Mouse (Mus musculus): ENCODE results near the gene Lrrc8e. TPM values are rescaled to one million over a fixed set of nuclear protein-coding genes. Genes with fewer than 3 reads are reported as not detected.

Gene Lrrc8e
- polyA plus RNA-seq, 1 experiment from 2014 or later: 2.8 TPM

DNA sequence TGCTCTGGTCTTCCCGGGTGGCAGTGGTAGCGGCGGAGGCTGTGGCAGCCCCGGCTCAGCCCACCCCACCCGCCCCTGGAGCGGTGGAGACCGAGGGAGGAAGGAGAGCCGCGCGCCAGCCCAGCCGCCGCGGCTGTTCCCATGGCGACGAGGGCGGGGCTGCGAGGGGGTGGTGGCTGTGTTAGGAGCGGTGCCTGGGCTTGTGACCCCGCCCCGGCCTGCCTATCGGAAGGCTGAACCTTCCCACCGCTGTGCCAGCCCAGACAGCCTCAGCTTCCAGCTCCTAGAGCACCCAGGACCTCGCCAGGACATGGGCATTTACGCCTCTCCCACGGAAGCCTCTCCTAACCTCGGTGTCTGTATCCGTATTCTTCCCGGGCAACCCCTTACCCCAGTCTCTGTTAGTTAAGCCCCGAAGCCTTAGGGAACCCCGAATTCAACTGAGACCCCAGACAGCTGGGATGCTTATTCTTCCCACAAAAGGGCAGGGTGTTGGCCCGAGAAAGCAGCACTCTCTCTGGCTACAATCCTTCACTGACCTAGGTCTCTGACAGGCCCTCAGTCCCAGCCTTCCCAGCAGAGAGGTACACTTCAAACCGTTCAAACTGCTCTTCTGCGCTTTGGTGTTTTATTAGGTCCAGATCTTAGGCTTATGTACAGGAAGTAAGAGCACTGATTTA lies 32.6 kb downstream of the Lrrc8e start, which contains the start of gene Ctxn1:
TSS of gene Ctxn1 (minus strand) at position 150 of the 680 bp plus-strand sequence.
- 5% methylated on average over 31 of the region's 33 CpGs for WGBS
- H3K4me1 ChIP-seq (ENCODE audit: control insufficient read depth, insufficient read depth, low read length): peaks cover 10% of the 10 kb centered on the region

DNA sequence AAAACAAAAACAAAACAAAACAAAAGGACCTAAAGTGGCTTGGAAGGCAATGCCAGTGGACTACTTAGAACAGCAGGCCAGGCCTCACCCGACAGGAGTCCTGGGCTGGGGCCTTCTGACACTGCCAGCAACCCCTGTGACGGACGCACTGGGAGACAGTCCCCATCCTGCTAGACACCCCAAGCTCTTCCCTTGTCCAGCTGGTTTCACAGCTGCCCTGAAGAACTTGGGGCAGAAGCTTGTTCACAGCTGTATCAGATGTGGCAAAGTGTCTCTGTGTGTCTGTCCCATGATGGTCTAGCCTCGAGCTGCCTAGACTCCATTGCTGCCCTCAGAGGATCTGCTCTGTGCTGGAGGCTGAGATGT lies 33.2 kb downstream of the Lrrc8e start:
- no peaks in the 10 kb centered on the region for H3K9me3 ChIP-seq (ENCODE audit: control insufficient read depth, low read length)
- no peak overlapping the region for H3K4me2 ChIP-seq (ENCODE audit: low read depth, low read length)
- WGBS: 85% methylated on average over 4 of the region's 4 CpGs
- H3K4me1 ChIP-seq (ENCODE audit: control insufficient read depth, insufficient read depth, low read length): peaks cover 9% of the 10 kb centered on the region
- no peak for ATAC-seq
- peaks cover 24% of the 10 kb centered on the region for H3K36me3 ChIP-seq (ENCODE audit: control insufficient read depth, insufficient read depth, low read length)
- peak overlapping the region; percentile 47; the same call in 1 of the 2 replicates for H3K9ac ChIP-seq (ENCODE audit: low read depth, low read length)
- no peak overlapping the region for H3K4me3 ChIP-seq (ENCODE audit: low read length)
- no peaks in the 10 kb centered on the region for H3K27me3 ChIP-seq (replicated peaks; ENCODE audit: control insufficient read depth, insufficient read depth, low read length)
- peak overlapping the region; percentile 40; the same call in 1 of the 2 replicates for H3K27ac ChIP-seq (ENCODE audit: low read length)

More for the DNA sequence above, 32.6 kb downstream of the Lrrc8e start, which contains the start of gene Ctxn1:
- ATAC-seq: peak; percentile 95
- Histone ChIP-seq H3K27me3 (replicated peaks; ENCODE audit: control insufficient read depth, insufficient read depth, low read length) (no peaks in the 10 kb centered on the region), H3K36me3 (ENCODE audit: control insufficient read depth, insufficient read depth, low read length) (peaks cover 24% of the 10 kb centered on the region), H3K27ac (ENCODE audit: low read length) (peak within 1 kb of the TSS; percentile 40), H3K4me3 (ENCODE audit: low read length) (peak within 1 kb of the TSS; percentile 73), H3K9ac (ENCODE audit: low read depth, low read length) (peak within 1 kb of the TSS; percentile 82), H3K4me2 (ENCODE audit: low read depth, low read length) (peak within 1 kb of the TSS; percentile 91), H3K9me3 (ENCODE audit: control insufficient read depth, low read length) (no peaks in the 10 kb centered on the region)

DNA sequence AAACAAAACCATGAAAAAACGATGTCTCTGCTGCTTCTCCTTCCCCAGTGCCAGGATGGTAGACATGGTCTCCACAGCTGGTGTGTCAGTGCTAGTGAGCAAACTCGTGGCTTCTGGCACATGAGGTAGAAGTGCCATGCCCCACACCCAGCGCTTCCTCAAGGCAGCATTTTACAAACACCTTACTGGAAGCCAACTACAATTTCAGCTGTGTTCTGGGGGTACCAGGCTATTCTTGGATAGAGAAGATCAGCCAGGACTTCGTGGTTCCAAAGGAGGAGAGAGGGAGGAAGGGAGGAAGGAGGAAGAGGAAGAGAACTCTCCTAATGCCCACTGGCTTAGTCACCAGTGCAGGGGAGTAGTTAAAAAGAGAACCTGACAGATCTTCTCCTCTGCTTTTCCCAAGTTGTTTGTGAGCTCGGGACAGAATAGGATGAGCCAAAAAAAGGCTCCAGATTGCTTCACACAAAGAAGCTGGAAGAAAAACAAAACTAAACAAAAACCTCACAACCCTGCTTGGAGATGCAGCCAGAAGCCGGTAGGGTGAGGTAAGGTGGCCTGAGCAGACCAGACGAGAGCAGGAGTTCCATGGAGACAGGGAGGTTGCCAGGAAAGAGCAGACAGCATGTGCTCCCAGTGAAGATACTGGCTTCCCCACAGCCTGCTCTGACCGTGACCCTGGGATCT lies 36.6 kb downstream of the Lrrc8e start:
- Histone ChIP-seq H3K36me3 (ENCODE audit: control insufficient read depth, insufficient read depth, low read length) (peaks cover 40% of the 10 kb centered on the region), H3K4me1 (ENCODE audit: control insufficient read depth, insufficient read depth, low read length) (peaks cover 7% of the 10 kb centered on the region), H3K9ac (ENCODE audit: low read depth, low read length) (no peak overlapping the region), H3K9me3 (ENCODE audit: control insufficient read depth, low read length) (no peaks in the 10 kb centered on the region), H3K4me2 (ENCODE audit: low read depth, low read length) (no peak overlapping the region), H3K27me3 (replicated peaks; ENCODE audit: control insufficient read depth, insufficient read depth, low read length) (no peaks in the 10 kb centered on the region), H3K27ac (ENCODE audit: low read length) (no peak overlapping the region), H3K4me3 (ENCODE audit: low read length) (no peak overlapping the region)
- ATAC-seq: no peak
- 82% methylated on average over 8 of the region's 8 CpGs for WGBS

DNA sequence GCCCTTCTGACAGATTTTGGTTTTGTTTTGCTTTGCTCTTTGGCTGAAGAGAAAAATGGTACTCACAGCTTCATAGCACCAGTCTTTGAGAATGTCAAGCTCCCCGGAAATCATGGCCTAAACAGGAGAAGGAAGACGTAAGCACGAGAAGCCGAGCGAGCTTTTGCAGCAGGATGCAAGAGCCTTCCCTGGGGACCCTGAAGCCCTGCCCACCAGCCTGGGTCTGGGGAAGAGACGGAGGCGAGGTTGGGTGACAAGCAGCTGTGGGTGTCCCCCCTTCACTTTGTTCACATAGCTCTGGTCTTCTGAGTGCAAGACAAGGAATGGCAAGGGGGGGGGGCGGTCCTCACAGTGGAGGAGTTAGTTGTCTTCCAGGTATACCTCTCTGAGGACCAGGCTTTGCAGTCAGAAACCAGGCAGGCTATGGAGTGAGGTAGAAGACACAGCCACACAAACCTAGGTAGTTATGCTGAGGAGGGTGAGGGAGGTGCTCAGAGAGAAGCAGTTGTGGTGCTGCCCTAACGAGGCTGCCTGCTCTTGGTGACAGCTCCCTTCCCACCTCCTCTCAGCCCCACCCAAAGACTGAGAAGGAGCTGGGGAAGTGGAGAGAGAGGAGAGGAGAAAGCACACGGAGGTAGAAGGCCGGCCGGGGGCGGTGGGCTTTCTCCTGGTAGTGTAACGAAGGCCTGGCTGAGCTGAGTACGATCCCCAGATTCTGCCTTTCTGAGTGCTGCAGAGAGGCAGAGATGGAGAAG lies 38.7 kb downstream of the Lrrc8e start:
- H3K4me2 ChIP-seq (ENCODE audit: low read depth, low read length): no peak overlapping the region
- H3K9me3 ChIP-seq (ENCODE audit: control insufficient read depth, low read length): no peaks in the 10 kb centered on the region
- H3K36me3 ChIP-seq (ENCODE audit: control insufficient read depth, insufficient read depth, low read length): peaks cover 44% of the 10 kb centered on the region
- no peak overlapping the region for H3K27ac ChIP-seq (ENCODE audit: low read length)
- no peaks in the 10 kb centered on the region for H3K4me1 ChIP-seq (ENCODE audit: control insufficient read depth, insufficient read depth, low read length)
- 90% methylated on average over 15 of the region's 15 CpGs for WGBS
- no peak overlapping the region for H3K9ac ChIP-seq (ENCODE audit: low read depth, low read length)
- ATAC-seq: no peak
- H3K27me3 ChIP-seq (replicated peaks; ENCODE audit: control insufficient read depth, insufficient read depth, low read length): no peaks in the 10 kb centered on the region
- H3K4me3 ChIP-seq (ENCODE audit: low read length): no peak overlapping the region

DNA sequence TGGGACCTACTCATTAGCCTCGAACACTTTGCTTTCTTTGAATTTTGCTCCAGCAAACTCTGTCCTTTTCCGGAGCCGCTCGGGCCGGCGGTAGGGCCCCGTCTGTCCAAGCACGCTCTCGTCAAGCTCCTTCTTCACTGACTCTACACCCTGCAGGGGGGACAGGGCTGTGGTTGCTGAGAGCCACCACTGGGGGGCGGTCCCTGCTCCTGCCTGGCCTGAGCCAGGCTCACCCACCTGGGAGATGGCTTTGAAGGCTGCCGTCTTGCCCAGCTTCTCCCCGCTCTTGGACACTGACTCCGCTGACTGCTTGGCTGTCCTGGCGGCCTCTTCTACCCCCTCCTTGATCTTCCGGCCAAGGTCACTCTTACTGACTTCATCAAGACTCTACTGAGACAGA lies 41.0 kb downstream of the Lrrc8e start:
- no peak overlapping the region for H3K4me3 ChIP-seq (ENCODE audit: low read length)
- 77% methylated on average over 15 of the region's 15 CpGs for WGBS
- peaks cover 38% of the 10 kb centered on the region for H3K36me3 ChIP-seq (ENCODE audit: control insufficient read depth, insufficient read depth, low read length)
- peak; percentile 62; the same call in 1 of the 2 replicates for ATAC-seq
- H3K4me1 ChIP-seq (ENCODE audit: control insufficient read depth, insufficient read depth, low read length): no peaks in the 10 kb centered on the region
- no peak overlapping the region for H3K27ac ChIP-seq (ENCODE audit: low read length)
- no peak overlapping the region for H3K9ac ChIP-seq (ENCODE audit: low read depth, low read length)
- no peaks in the 10 kb centered on the region for H3K9me3 ChIP-seq (ENCODE audit: control insufficient read depth, low read length)
- H3K4me2 ChIP-seq (ENCODE audit: low read depth, low read length): no peak overlapping the region
- H3K27me3 ChIP-seq (replicated peaks; ENCODE audit: control insufficient read depth, insufficient read depth, low read length): no peaks in the 10 kb centered on the region

DNA sequence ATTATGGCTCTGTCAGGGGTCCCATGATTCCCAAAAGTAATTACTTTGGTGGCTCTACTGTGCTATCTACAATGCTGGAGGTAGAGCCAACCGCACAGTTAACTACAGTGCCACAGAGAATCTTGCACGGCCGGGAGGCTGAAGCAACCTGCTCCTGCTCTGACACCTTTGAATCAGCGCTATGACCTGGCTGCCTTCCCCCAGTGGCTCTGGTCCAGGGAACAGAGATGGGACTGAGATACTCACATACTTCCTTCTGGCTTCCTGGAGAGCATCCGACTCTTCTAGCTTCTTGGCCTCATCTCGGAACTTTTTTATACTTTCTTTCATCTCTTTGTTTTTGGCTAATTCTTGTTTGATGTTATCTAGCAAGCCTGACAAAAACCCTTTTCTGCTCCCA lies 43.0 kb downstream of the Lrrc8e start:
- 91% methylated on average over 6 of the region's 6 CpGs for WGBS
- ATAC-seq: no peak
- no peaks in the 10 kb centered on the region for H3K27me3 ChIP-seq (replicated peaks; ENCODE audit: control insufficient read depth, insufficient read depth, low read length)
- no peak overlapping the region for H3K4me3 ChIP-seq (ENCODE audit: low read length)
- no peak overlapping the region for H3K9ac ChIP-seq (ENCODE audit: low read depth, low read length)
- H3K4me2 ChIP-seq (ENCODE audit: low read depth, low read length): no peak overlapping the region
- peaks cover 3% of the 10 kb centered on the region for H3K4me1 ChIP-seq (ENCODE audit: control insufficient read depth, insufficient read depth, low read length)
- H3K9me3 ChIP-seq (ENCODE audit: control insufficient read depth, low read length): no peaks in the 10 kb centered on the region
- peaks cover 38% of the 10 kb centered on the region for H3K36me3 ChIP-seq (ENCODE audit: control insufficient read depth, insufficient read depth, low read length)
- H3K27ac ChIP-seq (ENCODE audit: low read length): no peak overlapping the region

DNA sequence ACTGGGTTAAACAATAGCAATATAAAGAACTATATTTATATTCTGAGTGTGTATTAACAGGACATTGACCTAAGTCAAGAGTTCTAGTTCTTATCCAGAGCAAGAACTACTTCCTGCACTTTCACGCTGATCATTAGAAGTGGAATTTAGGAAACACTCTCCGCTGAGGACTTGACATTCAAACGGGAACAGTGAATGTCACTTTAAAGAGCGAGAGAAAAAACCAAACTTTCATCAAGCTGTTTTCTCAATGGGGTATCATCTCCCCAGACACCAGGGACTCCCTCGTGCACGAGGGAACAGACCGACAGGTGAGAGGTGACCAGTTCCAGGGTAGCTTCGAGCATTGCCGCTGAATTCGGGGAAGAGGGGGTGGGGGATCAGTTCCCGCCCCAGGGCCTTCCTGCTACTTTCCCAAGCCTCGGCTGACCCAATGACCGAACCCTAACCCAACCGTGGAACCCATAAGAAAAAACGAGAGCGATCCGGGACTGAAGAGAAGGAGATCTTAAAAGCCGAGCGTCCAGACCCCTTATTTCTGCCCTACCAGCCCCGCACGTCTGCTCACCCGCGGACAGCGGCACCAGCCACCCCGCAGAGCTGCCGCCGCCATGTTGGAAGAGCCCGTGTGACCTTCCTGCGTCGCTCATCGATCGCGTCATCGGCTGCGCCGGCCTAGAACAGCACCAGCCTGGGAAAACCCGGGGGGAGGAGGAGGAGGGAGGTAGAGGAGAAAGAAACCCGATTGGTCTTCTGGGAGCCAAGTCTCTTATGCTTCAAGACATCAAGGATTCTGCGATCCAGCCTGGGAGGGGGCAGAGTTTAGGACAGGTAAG lies 48.9 kb downstream of the Lrrc8e start, which contains the start of gene Timm44:
TSS of gene Timm44 (minus strand) at position 639 of the 836 bp plus-strand sequence.
- H3K4me3 ChIP-seq (ENCODE audit: low read length): peak within 1 kb of the TSS; percentile 86
- H3K36me3 ChIP-seq (ENCODE audit: control insufficient read depth, insufficient read depth, low read length): peaks cover 5% of the 10 kb centered on the region
- H3K27ac ChIP-seq (ENCODE audit: low read length): peak within 1 kb of the TSS; percentile 61
- no peaks in the 10 kb centered on the region for H3K27me3 ChIP-seq (replicated peaks; ENCODE audit: control insufficient read depth, insufficient read depth, low read length)
- ATAC-seq: peak; percentile 97
- H3K4me1 ChIP-seq (ENCODE audit: control insufficient read depth, insufficient read depth, low read length): peaks cover 8% of the 10 kb centered on the region
- WGBS: under 1% methylated on average over 39 of the region's 39 CpGs
- peak within 1 kb of the TSS; percentile 83 for H3K9ac ChIP-seq (ENCODE audit: low read depth, low read length)
- peak within 1 kb of the TSS; percentile 77 for H3K4me2 ChIP-seq (ENCODE audit: low read depth, low read length)
- H3K9me3 ChIP-seq (ENCODE audit: control insufficient read depth, low read length): no peaks in the 10 kb centered on the region

DNA sequence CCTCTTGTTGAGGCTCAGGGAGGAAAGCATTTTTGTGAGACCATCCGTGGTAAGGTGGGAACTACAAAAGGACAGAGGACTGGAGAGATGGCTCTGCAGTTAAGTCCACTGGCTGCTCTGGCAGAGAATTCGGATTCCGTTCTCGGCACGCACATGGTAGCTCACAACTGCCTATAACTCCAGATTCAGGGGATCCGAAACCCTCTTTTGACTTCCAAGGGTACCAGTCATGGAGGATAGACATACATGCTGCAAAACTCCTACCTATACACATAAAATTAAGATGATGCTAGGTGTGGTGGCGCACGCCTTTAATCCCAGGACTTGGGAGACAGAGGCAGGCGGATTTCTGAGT lies 49.5 kb downstream of the Lrrc8e start:
- Histone ChIP-seq H3K4me2 (ENCODE audit: low read depth, low read length) (peak overlapping the region; percentile 77), H3K9me3 (ENCODE audit: control insufficient read depth, low read length) (no peaks in the 10 kb centered on the region), H3K27me3 (replicated peaks; ENCODE audit: control insufficient read depth, insufficient read depth, low read length) (no peaks in the 10 kb centered on the region), H3K27ac (ENCODE audit: low read length) (peak overlapping the region; percentile 61; the same call in 1 of the 2 replicates), H3K9ac (ENCODE audit: low read depth, low read length) (peak overlapping the region; percentile 83), H3K4me1 (ENCODE audit: control insufficient read depth, insufficient read depth, low read length) (peaks cover 8% of the 10 kb centered on the region), H3K4me3 (ENCODE audit: low read length) (peak overlapping the region; percentile 86), H3K36me3 (ENCODE audit: control insufficient read depth, insufficient read depth, low read length) (peaks cover 2% of the 10 kb centered on the region)
- ATAC-seq: peak; percentile 68; the same call in 1 of the 2 replicates
- WGBS: 28% methylated on average over 9 of the region's 9 CpGs
